Mouse (Mus musculus): Measurements from ENCODE around the gene Ccdc13. TPM values are rescaled to one million over a fixed set of nuclear protein-coding genes. Genes with fewer than 3 reads are reported as not detected.

Ccdc13 gene
- total and polyA plus RNA-seq, 2 experiments from 2014 or later: 0.34 TPM; not detected in 1

DNA sequence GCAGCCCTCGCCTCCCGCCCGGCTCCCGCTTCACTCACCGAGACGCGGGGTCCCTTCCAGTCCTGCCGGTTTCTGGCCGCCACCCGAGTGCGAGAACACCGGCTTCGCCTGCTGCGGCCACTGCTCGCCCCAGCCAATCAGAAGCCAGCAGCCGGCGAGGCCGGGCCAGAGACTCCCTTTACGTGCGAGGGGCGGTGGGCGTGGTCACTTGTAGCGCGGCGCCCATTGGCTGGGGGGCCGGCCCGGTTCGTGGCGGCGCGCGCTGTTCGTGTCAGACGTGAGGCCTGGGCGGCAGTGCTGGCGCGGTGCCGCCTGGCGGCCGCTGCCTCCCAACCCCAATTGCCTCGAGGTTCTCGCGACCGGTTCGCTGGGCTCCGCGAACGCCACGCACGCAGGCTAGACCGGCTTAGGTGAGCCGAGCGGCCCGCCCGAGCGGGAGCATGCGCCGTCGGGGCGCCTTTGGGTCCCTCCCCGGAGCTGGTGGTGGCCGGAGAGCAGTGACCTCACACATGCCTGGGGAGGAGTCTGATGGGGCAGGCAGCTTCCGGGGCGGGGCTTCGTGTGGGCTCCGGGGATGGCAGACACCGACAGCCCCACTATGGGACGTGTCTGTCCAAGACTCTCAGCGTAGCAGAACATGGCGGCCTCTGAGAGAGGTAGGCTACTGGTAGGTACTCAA lies 18.4 kb upstream of the Ccdc13 start:
- peaks cover 3% of the 10 kb centered on the region; the same call in 1 of the 2 replicates for H3K36me3 ChIP-seq (replicated peaks; ENCODE audit: control insufficient read depth, insufficient read depth, low read length)
- peak; percentile 98 for ATAC-seq (ENCODE audit: insufficient read depth, low read depth)

DNA sequence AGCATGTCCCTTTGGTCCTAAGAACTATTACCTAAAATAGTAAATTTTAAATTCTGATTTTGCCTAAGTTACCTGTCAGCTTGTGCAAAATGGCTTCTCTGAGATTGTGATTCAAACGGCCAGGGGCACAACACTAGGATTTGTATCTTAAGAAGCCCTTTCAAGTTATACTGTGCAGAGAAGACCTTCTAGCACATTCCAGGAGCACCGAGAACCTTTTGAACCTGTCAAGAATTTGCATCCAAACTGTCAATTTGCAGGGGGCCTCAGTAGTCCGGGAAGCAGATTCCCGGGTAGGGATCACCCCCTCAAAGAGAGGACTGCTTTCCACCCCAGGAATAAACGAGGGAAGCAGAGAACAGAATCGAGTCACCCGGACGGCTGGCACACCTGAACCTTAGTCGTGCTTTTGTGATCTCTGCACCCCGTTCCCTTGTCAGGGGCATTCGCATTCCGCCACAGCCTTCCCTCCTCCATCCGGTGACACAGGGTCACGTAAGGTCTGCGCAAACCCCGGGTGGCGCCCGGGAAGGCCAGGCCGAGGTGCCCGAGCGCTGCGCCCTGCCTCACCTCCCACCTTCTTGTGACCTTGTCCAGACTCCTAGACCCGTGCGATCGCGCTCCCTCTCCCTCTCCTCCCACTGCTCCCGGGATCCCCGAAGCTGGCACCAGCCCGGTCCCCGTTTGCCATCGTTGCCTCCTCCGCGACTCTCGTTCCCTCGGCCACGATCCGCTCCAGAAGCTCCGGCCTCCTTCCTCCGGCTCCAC lies 17.6 kb upstream of the Ccdc13 start:
- TF ChIP-seq CTCF (IDR thresholded peaks at IDR 0.05; ENCODE audit: low read depth) (no peak), EP300 (IDR thresholded peaks at IDR 0.05; ENCODE audit: low read depth) (no peak)
- peak overlapping the region; percentile 87 for H3K9ac ChIP-seq (replicated peaks; ENCODE audit: low read depth, low read length)
- WGBS: under 1% methylated on average over 38 of the region's 39 CpGs
- peak overlapping the region; percentile 97 for H3K27ac ChIP-seq (ENCODE audit: low read depth)
- H3K4me3 ChIP-seq (ENCODE audit: low read depth, low read length): peak overlapping the region; percentile 92
- peak overlapping the region; percentile 87 for H3K4me2 ChIP-seq (ENCODE audit: low read depth, low read length)
- ATAC-seq (ENCODE audit: insufficient read depth, low read depth) (peak; percentile 50), DNase-seq (ENCODE audit: low spot score) (peak; percentile 46)
- H3K27me3 ChIP-seq (ENCODE audit: control insufficient read depth, insufficient read depth, low read length): no peaks in the 10 kb centered on the region
- peaks cover 8% of the 10 kb centered on the region; the same call in 1 of the 2 replicates for H3K4me1 ChIP-seq (ENCODE audit: control insufficient read depth, insufficient read depth)
- peaks cover 11% of the 10 kb centered on the region for H3K36me3 ChIP-seq (replicated peaks; ENCODE audit: control insufficient read depth, insufficient read depth, low read length)
- H3K9me3 ChIP-seq (replicated peaks; ENCODE audit: control insufficient read depth, low read length): no peaks in the 10 kb centered on the region

More for the DNA sequence above, 18.4 kb upstream of the Ccdc13 start:
- peaks cover 8% of the 10 kb centered on the region; the same call in 1 of the 2 replicates for H3K4me1 ChIP-seq (ENCODE audit: control insufficient read depth, insufficient read depth)
- WGBS: under 1% methylated on average over 66 of the region's 70 CpGs
- DNase-seq (ENCODE audit: low spot score): peak; percentile 97
- no peak for TF ChIP-seq EP300 (IDR thresholded peaks at IDR 0.05; ENCODE audit: low read depth)
- TF ChIP-seq CTCF (IDR thresholded peaks at IDR 0.05; ENCODE audit: low read depth): no peak
- peak overlapping the region; percentile 87 for H3K9ac ChIP-seq (replicated peaks; ENCODE audit: low read depth, low read length)
- no peaks in the 10 kb centered on the region for H3K27me3 ChIP-seq (ENCODE audit: control insufficient read depth, insufficient read depth, low read length)
- peak overlapping the region; percentile 92 for H3K4me3 ChIP-seq (ENCODE audit: low read depth, low read length)
- H3K4me2 ChIP-seq (ENCODE audit: low read depth, low read length): peak overlapping the region; percentile 87
- peak overlapping the region; percentile 97 for H3K27ac ChIP-seq (ENCODE audit: low read depth)
- no peaks in the 10 kb centered on the region for H3K9me3 ChIP-seq (replicated peaks; ENCODE audit: control insufficient read depth, low read length)

DNA sequence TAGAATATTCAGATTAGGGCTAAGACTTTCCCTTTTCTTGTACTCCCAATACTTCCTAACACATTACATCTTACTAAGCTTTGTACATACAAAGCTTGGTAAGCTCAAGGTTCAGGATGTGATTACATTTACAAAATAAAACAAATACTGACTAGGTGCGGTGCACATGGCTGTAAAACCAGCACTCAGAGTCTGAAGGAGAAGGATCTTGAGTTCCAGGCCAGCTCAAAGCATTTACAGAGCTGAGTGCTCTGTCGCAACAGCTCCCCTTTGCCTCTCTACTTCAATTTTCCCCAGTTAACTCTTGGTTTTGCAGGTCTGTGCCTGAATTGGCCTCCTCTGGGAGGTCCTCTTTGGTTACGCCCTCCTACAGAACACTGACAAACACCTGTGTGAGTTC lies 15.0 kb upstream of the Ccdc13 start:
- Histone ChIP-seq H3K4me2 (ENCODE audit: low read depth, low read length) (no peak overlapping the region), H3K4me1 (ENCODE audit: control insufficient read depth, insufficient read depth) (peaks cover 8% of the 10 kb centered on the region; the same call in 1 of the 2 replicates), H3K9me3 (replicated peaks; ENCODE audit: control insufficient read depth, low read length) (no peaks in the 10 kb centered on the region), H3K9ac (replicated peaks; ENCODE audit: low read depth, low read length) (no peak overlapping the region), H3K27me3 (ENCODE audit: control insufficient read depth, insufficient read depth, low read length) (no peaks in the 10 kb centered on the region), H3K27ac (ENCODE audit: low read depth) (no peak overlapping the region), H3K4me3 (ENCODE audit: low read depth, low read length) (no peak overlapping the region), H3K36me3 (replicated peaks; ENCODE audit: control insufficient read depth, insufficient read depth, low read length) (peaks cover 36% of the 10 kb centered on the region)
- ATAC-seq (ENCODE audit: insufficient read depth, low read depth) (no peak), DNase-seq (ENCODE audit: low spot score) (no peak)
- TF ChIP-seq EP300 (IDR thresholded peaks at IDR 0.05; ENCODE audit: low read depth): no peak
- no peak for TF ChIP-seq CTCF (IDR thresholded peaks at IDR 0.05; ENCODE audit: low read depth)
- WGBS: 91% methylated on average over 3 of the region's 3 CpGs

DNA sequence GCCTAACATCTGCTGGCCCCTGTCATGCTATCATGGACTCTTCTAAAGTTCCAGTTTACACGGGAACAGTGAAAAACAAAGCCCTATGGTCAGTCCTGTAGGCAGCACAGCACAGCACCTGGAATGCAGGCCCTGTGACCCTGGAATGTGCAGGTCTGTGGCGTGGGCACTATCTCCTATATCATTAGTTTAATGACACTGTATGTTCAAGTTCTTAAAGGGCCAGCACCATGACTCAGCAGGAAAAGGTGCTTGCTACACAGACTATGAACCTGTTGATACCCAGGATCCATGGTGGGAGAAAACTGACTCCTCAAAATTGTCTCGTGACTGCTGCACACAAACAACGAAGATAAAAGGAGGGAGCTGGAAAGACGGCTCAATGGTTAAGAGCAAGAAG lies 8.6 kb upstream of the Ccdc13 start:
- Histone ChIP-seq H3K27me3 (ENCODE audit: control insufficient read depth, insufficient read depth, low read length) (no peaks in the 10 kb centered on the region), H3K27ac (ENCODE audit: low read depth) (no peak overlapping the region), H3K9ac (replicated peaks; ENCODE audit: low read depth, low read length) (no peak overlapping the region), H3K4me2 (ENCODE audit: low read depth, low read length) (no peak overlapping the region), H3K9me3 (replicated peaks; ENCODE audit: control insufficient read depth, low read length) (no peaks in the 10 kb centered on the region), H3K36me3 (replicated peaks; ENCODE audit: control insufficient read depth, insufficient read depth, low read length) (peaks cover 65% of the 10 kb centered on the region), H3K4me1 (ENCODE audit: control insufficient read depth, insufficient read depth) (no peaks in the 10 kb centered on the region), H3K4me3 (ENCODE audit: low read depth, low read length) (no peak overlapping the region)
- TF ChIP-seq CTCF (IDR thresholded peaks at IDR 0.05; ENCODE audit: low read depth): no peak
- TF ChIP-seq EP300 (IDR thresholded peaks at IDR 0.05; ENCODE audit: low read depth): no peak
- WGBS: 62% methylated on average over 5 of the region's 5 CpGs
- no peak for DNase-seq (ENCODE audit: low spot score)
- no peak for ATAC-seq (ENCODE audit: insufficient read depth, low read depth)

DNA sequence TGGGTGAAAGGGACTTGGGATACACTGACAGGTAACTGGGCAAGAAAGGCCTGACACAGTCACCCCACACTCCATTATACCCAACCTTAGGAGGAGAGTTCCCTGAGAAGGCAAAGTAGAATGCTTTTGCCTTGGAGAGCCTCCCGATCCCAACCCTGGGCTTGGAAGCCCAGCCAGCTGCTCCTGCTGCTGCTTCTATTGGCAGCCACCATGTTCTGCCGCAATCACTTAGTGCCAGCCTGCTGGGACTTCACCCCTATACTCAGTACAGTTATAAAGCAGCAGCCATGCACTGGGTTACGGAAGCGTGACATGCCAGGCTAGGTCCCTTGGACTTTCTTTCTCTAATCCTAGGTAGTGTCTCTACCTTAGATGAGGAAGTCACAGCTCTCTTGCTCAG lies 7.9 kb upstream of the Ccdc13 start:
- H3K36me3 ChIP-seq (replicated peaks; ENCODE audit: control insufficient read depth, insufficient read depth, low read length): peaks cover 58% of the 10 kb centered on the region
- DNase-seq (ENCODE audit: low spot score): no peak
- 90% methylated on average over 4 of the region's 4 CpGs for WGBS

More for the DNA sequence above, 7.9 kb upstream of the Ccdc13 start:
- ATAC-seq (ENCODE audit: insufficient read depth, low read depth): no peak
- no peaks in the 10 kb centered on the region for H3K9me3 ChIP-seq (replicated peaks; ENCODE audit: control insufficient read depth, low read length)
- H3K4me2 ChIP-seq (ENCODE audit: low read depth, low read length): no peak overlapping the region
- H3K4me1 ChIP-seq (ENCODE audit: control insufficient read depth, insufficient read depth): no peaks in the 10 kb centered on the region
- no peak overlapping the region for H3K4me3 ChIP-seq (ENCODE audit: low read depth, low read length)
- H3K27me3 ChIP-seq (ENCODE audit: control insufficient read depth, insufficient read depth, low read length): no peaks in the 10 kb centered on the region
- no peak overlapping the region for H3K9ac ChIP-seq (replicated peaks; ENCODE audit: low read depth, low read length)
- TF ChIP-seq CTCF (IDR thresholded peaks at IDR 0.05; ENCODE audit: low read depth) (no peak), EP300 (IDR thresholded peaks at IDR 0.05; ENCODE audit: low read depth) (no peak)
- no peak overlapping the region for H3K27ac ChIP-seq (ENCODE audit: low read depth)
